Mouse (Mus musculus) heart, embryonic 11.5 days (tissue): Measurements from ENCODE around the gene Rassf6. TPM values are rescaled to one million over a fixed set of nuclear protein-coding genes. Genes with fewer than 3 reads are reported as not detected.

Experiments used
- ATAC-seq: fragments of 200-750 bp; cut with Nextera tagmentation; replicated peaks from 2 replicates; pipeline ENCODE4 v1.8.0; 2017; ENCODE audit warnings: moderate library complexity; ENCODE audit not compliant: insufficient number of reproducible peaks, low FRiP score, low TSS enrichment
- H3K27ac ChIP-seq: fragments of 300-500 bp; sonication (generic); 2 replicates; pipeline ENCODE4 v1.5.1; 2014; ENCODE audit warnings: mild to moderate bottlenecking, low read depth, low read length
- H3K27me3 ChIP-seq: fragments of 300-500 bp; sonication (generic); 2 replicates; pipeline ENCODE4 v1.6.1; 2014; ENCODE audit warnings: mild to moderate bottlenecking, low read length, mixed read lengths; ENCODE audit not compliant: control insufficient read depth, insufficient read depth
- H3K36me3 ChIP-seq: fragments of 300-500 bp; sonication (generic); 2 replicates; pipeline ENCODE4 v1.6.1; 2014; ENCODE audit warnings: mild to moderate bottlenecking, low read length, moderate library complexity, mixed read lengths; ENCODE audit not compliant: control insufficient read depth, insufficient read depth
- H3K4me1 ChIP-seq: fragments of 300-500 bp; sonication (generic); 2 replicates; pipeline ENCODE4 v1.6.1; 2014; ENCODE audit warnings: low read length; ENCODE audit not compliant: control insufficient read depth, insufficient read depth
- H3K4me2 ChIP-seq: fragments of 300-500 bp; sonication (generic); 2 replicates; pipeline ENCODE4 v1.6.1; 2014; ENCODE audit warnings: mild to moderate bottlenecking, moderate library complexity
- H3K4me3 ChIP-seq: fragments of 300-500 bp; sonication (generic); 2 replicates; pipeline ENCODE4 v1.5.1; 2014; ENCODE audit warnings: low read depth, low read length
- H3K9ac ChIP-seq: fragments of 300-500 bp; sonication (generic); 2 replicates; pipeline ENCODE4 v1.6.1; 2014; ENCODE audit warnings: mild to moderate bottlenecking, low read depth, low read length, moderate library complexity
- H3K9me3 ChIP-seq: fragments of 300-500 bp; sonication (generic); replicated peaks from 2 replicates; pipeline ENCODE4 v1.6.1; 2016; ENCODE audit warnings: low read length; ENCODE audit not compliant: control insufficient read depth
- WGBS: fragments of 180-500 bp; shearing (Covaris S2); extraction: QIAGEN DNeasy Blood & Tissue Kit; methylation state at CpG from one replicate; pipeline ENCODE4 v1.1.7; 2014; ENCODE audit not compliant: insufficient replicate concordance; 5-methylcytosine and 5-hydroxymethylcytosine counted together
- polyA plus RNA-seq: library from polyadenylated mRNA; unstranded; fragments of >200 nt; fragmentation: Nextera tagmentation; extraction: Ambion mirVana; gene quantifications from 2 replicates; pipeline ENCODE4 v1.2.1, GENCODE M21; 2014

Gene Rassf6
- 0.29 and 0.49 TPM in 2 replicates for polyA plus RNA-seq

DNA sequence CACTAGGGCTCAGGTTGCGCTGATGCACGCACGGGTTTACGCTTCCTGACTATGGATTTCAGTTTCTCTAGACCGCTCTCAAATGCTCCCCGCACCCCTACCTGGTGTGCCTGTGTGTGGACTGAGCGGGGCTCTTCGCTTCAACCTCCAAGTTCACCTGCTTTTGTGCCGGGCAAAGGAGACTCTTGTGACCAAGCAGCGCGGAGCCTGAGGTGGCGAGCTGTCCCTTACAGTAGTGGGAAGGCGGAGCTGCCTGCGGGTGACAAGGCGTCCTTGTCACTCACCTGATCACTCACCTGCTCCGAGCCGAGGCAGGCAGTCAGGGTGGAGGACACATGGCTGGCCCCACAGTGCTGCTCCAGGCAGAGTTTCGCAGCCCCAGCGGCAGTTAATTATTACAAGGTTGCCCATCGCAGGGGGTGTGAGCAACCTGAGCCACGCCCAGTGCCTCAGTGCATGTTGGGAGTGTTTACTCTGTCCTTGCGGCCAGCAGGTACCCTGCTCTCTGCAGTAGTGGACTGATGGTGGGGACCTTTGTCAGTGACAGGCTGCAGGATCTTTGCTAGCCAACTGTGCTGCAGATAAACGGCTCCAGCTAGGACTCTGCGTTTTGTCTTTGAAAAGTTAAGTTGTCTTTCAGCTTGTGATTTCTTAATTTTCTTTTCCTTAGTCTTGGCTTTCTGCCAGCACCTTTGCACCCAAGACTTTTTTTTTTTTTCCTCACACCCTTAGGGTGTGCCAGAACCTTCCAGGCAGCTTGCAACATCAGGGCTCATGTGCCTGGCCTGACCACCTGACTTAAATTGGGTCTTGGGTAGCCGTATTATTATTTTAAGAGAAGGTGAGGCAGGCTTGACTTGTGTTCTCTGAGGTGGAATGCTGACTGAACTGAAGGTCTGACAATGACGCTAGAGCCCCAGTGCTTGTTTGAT lies at the start of gene Rassf6:
TSS of gene Rassf6 (minus strand) at position 372 of the 932 bp plus-strand sequence.
- peak within 1 kb of the TSS; percentile 69 for H3K4me2 ChIP-seq
- no peaks in the 10 kb centered on the region for H3K36me3 ChIP-seq
- no peaks in the 10 kb centered on the region for H3K4me1 ChIP-seq
- H3K27ac ChIP-seq: no peak within 1 kb of the TSS
- no peaks in the 10 kb centered on the region for H3K27me3 ChIP-seq
- ATAC-seq: 0 out of 2 replicates have a peak, but pooled peaks have one; percentile 39
- WGBS: 9% methylated on average over 26 of the region's 26 CpGs
- H3K9me3 ChIP-seq: no peaks in the 10 kb centered on the region
- peak within 1 kb of the TSS; percentile 42 for H3K4me3 ChIP-seq
- H3K9ac ChIP-seq: peak within 1 kb of the TSS; percentile 1; the same call in 1 of the 2 replicates

DNA sequence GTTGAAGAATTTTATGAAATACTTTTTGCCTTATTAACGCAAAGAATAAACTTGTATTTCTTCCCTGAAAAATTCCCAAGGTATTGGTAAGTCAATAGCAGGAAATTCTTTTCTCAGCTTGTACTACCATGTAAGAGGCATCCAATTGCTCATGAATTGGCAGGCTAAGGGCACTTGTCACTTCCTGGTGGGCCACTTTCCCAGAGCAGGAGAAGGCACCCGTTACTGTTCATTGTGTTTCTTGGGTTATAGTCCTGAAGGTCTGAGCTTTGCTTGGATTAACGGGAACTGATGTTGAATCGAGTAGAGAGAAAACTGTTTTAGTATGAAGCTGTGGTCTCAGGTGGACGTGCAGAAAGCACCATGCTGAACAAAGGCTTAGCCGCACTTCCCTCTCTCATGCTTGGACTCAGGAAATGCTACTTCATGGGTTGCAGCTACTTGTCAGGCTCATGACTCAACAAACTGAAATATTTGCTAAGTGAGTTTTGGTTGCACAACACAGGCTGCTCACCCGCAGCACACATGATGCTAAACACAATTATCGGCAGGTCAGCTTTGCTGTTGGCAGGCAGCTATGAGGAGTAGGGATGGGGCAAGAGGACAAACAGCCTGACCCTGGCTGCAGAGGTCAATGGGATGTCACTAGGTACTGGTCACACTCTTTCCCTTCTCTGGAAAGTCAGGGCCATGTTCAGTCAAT lies 49.1 kb upstream of the Rassf6 start:
- no peak for ATAC-seq
- H3K36me3 ChIP-seq: no peaks in the 10 kb centered on the region
- H3K4me1 ChIP-seq: no peaks in the 10 kb centered on the region
- H3K27ac ChIP-seq: no peak overlapping the region
- H3K9me3 ChIP-seq: no peaks in the 10 kb centered on the region
- no peak overlapping the region for H3K4me3 ChIP-seq
- H3K27me3 ChIP-seq: no peaks in the 10 kb centered on the region
- WGBS: 84% methylated on average over 8 of the region's 8 CpGs
- no peak overlapping the region for H3K4me2 ChIP-seq
- no peak overlapping the region for H3K9ac ChIP-seq

DNA sequence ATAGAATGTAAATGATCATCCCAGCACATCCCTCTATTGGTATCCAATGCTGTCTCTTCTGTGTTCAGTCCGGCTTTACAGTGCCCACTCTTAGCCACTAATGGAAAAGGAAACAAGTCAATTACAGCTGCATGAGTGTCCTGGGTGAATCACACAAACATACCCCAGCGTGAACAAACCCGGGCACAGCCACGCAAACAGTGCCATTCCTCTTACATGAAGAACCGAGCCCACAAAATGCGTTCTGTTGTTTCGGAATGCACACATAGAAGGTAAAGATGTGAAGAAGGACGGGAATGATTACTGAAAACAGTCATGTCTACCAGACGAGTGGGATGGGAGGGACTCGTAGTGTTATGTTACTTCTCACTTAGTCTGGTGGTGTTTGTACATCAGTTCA lies 47.5 kb upstream of the Rassf6 start:
- Histone ChIP-seq H3K9me3 (no peaks in the 10 kb centered on the region), H3K4me1 (no peaks in the 10 kb centered on the region), H3K27me3 (no peaks in the 10 kb centered on the region), H3K36me3 (no peaks in the 10 kb centered on the region), H3K4me2 (no peak overlapping the region), H3K4me3 (no peak overlapping the region), H3K9ac (no peak overlapping the region), H3K27ac (no peak overlapping the region)
- no peak for ATAC-seq
- WGBS: 87% methylated on average over 10 of the region's 10 CpGs

DNA sequence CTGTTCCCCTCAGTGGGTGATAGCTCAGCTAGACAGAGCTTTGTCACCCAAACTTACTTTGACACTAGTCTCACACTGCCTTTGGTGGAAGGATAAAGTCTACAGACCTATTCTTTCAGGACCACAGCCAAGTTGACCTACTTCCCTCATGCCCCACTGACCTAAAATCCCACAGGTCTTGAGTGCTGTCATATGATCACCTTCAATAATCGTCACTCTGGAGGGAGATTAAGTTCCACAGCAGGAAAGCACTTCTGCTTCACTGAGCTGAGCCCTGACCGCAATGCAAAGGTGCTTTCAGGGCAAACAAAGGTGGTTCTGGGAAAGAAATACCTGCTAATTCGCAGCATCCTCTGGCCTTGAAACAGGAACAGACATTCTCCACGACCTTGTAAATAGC lies 44.5 kb upstream of the Rassf6 start:
- Histone ChIP-seq H3K27ac (no peak overlapping the region), H3K4me2 (no peak overlapping the region), H3K4me3 (no peak overlapping the region), H3K4me1 (no peaks in the 10 kb centered on the region), H3K9me3 (no peaks in the 10 kb centered on the region), H3K27me3 (no peaks in the 10 kb centered on the region; the same call in 1 of the 2 replicates), H3K9ac (no peak overlapping the region), H3K36me3 (no peaks in the 10 kb centered on the region)
- 56% methylated on average over 4 of the region's 4 CpGs for WGBS
- no peak for ATAC-seq

DNA sequence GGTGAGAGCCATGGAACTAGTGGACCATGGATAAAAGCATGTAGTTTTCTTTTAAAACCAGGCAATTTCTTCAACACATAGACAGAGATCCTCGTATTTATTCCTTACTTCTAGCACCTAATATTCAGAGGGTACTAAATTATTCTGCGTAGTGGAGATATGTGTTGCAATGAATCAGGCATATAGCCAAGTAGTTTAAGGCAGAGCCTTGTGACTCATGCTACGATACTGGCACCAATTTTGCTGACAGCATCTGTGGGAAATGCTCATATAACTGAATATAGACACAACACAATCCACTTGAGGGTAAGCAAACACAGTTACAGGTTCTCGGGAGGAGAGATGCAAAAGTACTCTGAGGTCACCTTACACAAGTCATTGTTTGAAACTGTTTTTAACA lies 41.4 kb upstream of the Rassf6 start:
- Histone ChIP-seq H3K9ac (no peak overlapping the region), H3K27me3 (no peaks in the 10 kb centered on the region; the same call in 1 of the 2 replicates), H3K4me2 (no peak overlapping the region), H3K36me3 (no peaks in the 10 kb centered on the region), H3K27ac (no peak overlapping the region), H3K9me3 (no peaks in the 10 kb centered on the region), H3K4me1 (no peaks in the 10 kb centered on the region), H3K4me3 (no peak overlapping the region)
- WGBS: 78% methylated on average over 4 of the region's 4 CpGs
- no peak for ATAC-seq

DNA sequence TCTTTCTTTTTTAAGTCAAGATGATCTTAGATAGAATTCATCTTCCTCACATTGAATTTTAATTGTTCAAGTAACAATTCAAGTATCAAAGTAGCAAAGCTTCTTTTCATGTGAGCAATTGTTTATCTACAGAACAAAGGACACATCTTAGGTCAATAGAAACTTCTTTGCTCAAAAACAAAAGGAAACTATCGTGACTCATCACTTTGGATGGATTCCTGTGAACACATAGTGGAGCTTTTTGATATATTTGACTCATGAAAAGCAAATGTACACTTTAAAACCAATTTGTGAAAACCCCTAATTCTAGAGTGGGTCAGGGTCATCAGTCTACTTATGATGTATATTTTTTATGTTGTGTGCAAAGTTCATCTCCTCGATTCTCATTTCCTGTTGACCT lies 37.1 kb upstream of the Rassf6 start:
- no peaks in the 10 kb centered on the region for H3K9me3 ChIP-seq
- H3K4me3 ChIP-seq: no peak overlapping the region
- no peak overlapping the region for H3K9ac ChIP-seq
- H3K27ac ChIP-seq: no peak overlapping the region
- no peaks in the 10 kb centered on the region for H3K4me1 ChIP-seq
- ATAC-seq: no peak
- no peaks in the 10 kb centered on the region; the same call in 1 of the 2 replicates for H3K27me3 ChIP-seq
- H3K36me3 ChIP-seq: no peaks in the 10 kb centered on the region
- no peak overlapping the region for H3K4me2 ChIP-seq
- 81% methylated on average over 2 of the region's 2 CpGs for WGBS

DNA sequence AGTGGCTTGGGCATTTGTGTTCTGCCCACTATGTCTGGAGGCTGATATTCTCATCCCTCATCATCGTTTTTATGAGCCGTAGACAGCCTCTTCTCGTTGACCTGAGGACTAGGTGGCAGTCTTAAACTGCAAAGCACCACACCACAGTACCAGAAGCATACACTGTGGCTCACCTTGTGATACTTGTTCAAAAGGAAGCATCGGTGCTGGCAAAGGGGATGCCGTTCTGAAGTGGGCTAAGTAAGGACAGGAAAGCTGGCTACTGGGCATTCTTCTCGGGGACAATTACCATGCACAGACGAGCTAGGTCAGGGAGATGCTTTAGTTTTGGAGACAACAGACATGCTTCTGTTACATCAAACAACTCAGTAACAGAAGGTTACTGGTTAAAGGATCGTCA lies 21.4 kb upstream of the Rassf6 start:
- H3K9me3 ChIP-seq: no peaks in the 10 kb centered on the region
- no peak overlapping the region for H3K9ac ChIP-seq
- H3K36me3 ChIP-seq: no peaks in the 10 kb centered on the region
- 57% methylated on average over 8 of the region's 8 CpGs for WGBS
- H3K4me3 ChIP-seq: no peak overlapping the region
- H3K27me3 ChIP-seq: no peaks in the 10 kb centered on the region
- H3K27ac ChIP-seq: no peak overlapping the region
- H3K4me2 ChIP-seq: no peak overlapping the region
- ATAC-seq: no peak
- no peaks in the 10 kb centered on the region for H3K4me1 ChIP-seq

DNA sequence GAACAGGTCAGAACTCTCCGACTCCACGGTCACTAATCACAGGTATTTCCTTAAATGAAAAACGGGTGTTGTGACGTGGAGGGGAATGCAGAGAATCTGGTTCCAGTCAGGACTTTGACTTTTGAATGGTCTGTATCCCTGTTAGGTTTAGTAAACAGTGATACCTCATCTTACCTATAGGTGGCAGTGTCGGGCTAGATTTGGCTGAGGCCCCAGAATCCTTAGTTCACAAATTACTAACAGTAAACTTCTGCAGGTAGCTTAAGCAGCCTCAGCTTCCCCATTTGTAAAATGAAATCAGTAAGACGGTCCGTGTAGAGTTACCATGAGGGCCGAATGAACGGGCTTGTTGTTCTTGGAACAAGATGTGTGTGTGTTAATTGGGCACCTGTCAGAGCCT lies 21.0 kb upstream of the Rassf6 start:
- Histone ChIP-seq H3K27me3 (no peaks in the 10 kb centered on the region), H3K9ac (no peak overlapping the region), H3K27ac (no peak overlapping the region), H3K4me3 (no peak overlapping the region), H3K9me3 (no peaks in the 10 kb centered on the region), H3K4me1 (no peaks in the 10 kb centered on the region), H3K4me2 (no peak overlapping the region), H3K36me3 (no peaks in the 10 kb centered on the region)
- ATAC-seq: no peak
- WGBS: 17% methylated on average over 9 of the region's 9 CpGs
